Mouse (Mus musculus) bone marrow, adult 2 months (tissue): ENCODE data around the gene B4galnt3.

Source experiments
- CTCF ChIP-seq: fragments of 200-500 bp; IDR thresholded peaks from 2 replicates; pipeline ENCODE4 v1.5.1; 2011; ENCODE audit warnings: low read length, control low read depth; ENCODE audit not compliant: control insufficient read depth, insufficient read depth
- POLR2A ChIP-seq: fragments of 200-500 bp; IDR thresholded peaks from 2 replicates; pipeline ENCODE4 v1.6.1; 2011; ENCODE audit warnings: low read depth, mild to moderate bottlenecking, control low read depth, low read length, borderline replicate concordance; ENCODE audit not compliant: control insufficient read depth

DNA sequence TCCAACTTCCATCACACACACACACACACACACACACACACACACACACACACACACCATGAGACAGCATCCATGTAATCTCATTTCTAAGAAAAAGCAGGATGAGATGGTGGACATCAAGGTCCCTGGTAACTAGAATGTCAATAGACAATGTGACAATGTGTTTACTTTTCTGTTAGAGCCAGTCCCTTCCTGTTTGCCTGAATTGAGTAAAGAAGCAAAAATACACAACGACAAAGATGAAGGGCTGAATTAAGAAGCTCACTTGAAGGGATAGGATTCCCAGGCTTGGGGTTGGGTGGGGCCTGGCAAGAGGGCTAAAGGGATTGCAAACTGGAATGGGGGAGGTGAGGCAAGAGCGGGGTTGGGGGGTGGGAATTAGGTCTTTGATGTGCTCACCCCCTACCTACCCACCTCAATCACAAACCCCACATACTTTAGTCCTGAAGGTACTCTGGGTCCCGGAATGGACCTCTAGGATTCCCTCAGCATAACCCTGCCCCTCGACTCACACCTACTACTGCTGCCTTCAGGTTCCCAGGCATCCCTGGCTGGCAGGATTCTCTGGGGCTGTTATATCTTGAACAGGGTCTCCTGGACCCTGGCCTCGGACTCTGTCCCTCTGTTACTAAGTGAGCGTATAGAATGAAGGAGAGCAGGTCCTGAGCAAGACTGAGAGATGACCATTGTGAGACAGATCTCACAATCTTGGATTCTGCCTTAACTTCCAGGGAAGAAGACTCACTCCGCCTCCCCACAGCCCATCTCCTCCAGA lies 102.8 kb downstream of the B4galnt3 start:
- TF ChIP-seq CTCF, result no peak
- TF ChIP-seq POLR2A, result no peak
